Mouse (Mus musculus) midbrain, embryonic 13.5 days (tissue): ENCODE measurements at regions not wholly inside any gene's neighbourhood (a gene's known extent, or its start where the extent isn't known, plus 50 kb on each side); places are given as distances from the start of the nearest gene placed in this dataset.

Experiments used
- ATAC-seq: fragments of 200-750 bp; cut with Nextera tagmentation; 2 replicates; pipeline ENCODE4 v1.8.0; 2017; ENCODE audit warnings: mild to moderate bottlenecking, moderate TSS enrichment, moderate library complexity
- H3K27ac ChIP-seq: fragments of 300-500 bp; sonication (generic); 2 replicates; pipeline ENCODE4 v1.5.1; 2015; ENCODE audit warnings: inconsistent platforms, mild to moderate bottlenecking, moderate library complexity
- H3K27me3 ChIP-seq: fragments of 300-500 bp; sonication (generic); 2 replicates; pipeline ENCODE4 v1.6.1; 2015; ENCODE audit warnings: mild to moderate bottlenecking, inconsistent platforms
- H3K36me3 ChIP-seq: fragments of 300-500 bp; sonication (generic); 2 replicates; pipeline ENCODE4 v1.6.1; 2015; ENCODE audit warnings: mild to moderate bottlenecking, inconsistent platforms
- H3K4me1 ChIP-seq: fragments of 300-500 bp; sonication (generic); replicated peaks from 2 replicates; pipeline ENCODE4 v1.6.1; 2015; ENCODE audit warnings: inconsistent platforms
- H3K4me2 ChIP-seq: fragments of 300-500 bp; sonication (generic); replicated peaks from 2 replicates; pipeline ENCODE4 v1.6.1; 2015; ENCODE audit warnings: moderate library complexity, mild to moderate bottlenecking, inconsistent platforms
- H3K4me3 ChIP-seq: fragments of 300-500 bp; sonication (generic); replicated peaks from 2 replicates; pipeline ENCODE4 v1.5.1; 2015; ENCODE audit warnings: mild to moderate bottlenecking, inconsistent platforms
- H3K9ac ChIP-seq: fragments of 300-500 bp; sonication (generic); replicated peaks from 2 replicates; pipeline ENCODE4 v1.6.1; 2015; ENCODE audit warnings: mild to moderate bottlenecking, inconsistent platforms
- H3K9me3 ChIP-seq: fragments of 300-500 bp; sonication (generic); 2 replicates; pipeline ENCODE4 v1.6.1; 2016; ENCODE audit warnings: mild to moderate bottlenecking, inconsistent platforms
- WGBS: fragments of 180-500 bp; shearing (Covaris S2); methylation state at CpG from one replicate; pipeline ENCODE4 v1.1.7; 2015; 5-methylcytosine and 5-hydroxymethylcytosine counted together

GRCm38 (mm10) chr2:72813282-72813974 lies 166.8 kb downstream of the Sp3 start:
- H3K4me3 ChIP-seq, result no peak overlapping the region
- WGBS, result 58% methylated on average over 14 of the region's 14 CpGs

GRCm38 (mm10) chr2:72825251-72825650 lies 155.0 kb downstream of the Sp3 start:
- no peak overlapping the region for H3K27ac ChIP-seq
- no peak for ATAC-seq
- H3K4me2 ChIP-seq, result no peak overlapping the region
- H3K27me3 ChIP-seq, result peaks cover 6% of the 10 kb centered on the region; the same call in 1 of the 2 replicates
- no peaks in the 10 kb centered on the region for H3K9me3 ChIP-seq
- H3K9ac ChIP-seq, result no peak overlapping the region
- H3K4me1 ChIP-seq, result 0 out of 2 replicates have a peak, but pooled peaks cover 3% of the 10 kb centered on the region
- H3K4me3 ChIP-seq, result no peak overlapping the region
- 74% methylated on average over 4 of the region's 4 CpGs for WGBS
- H3K36me3 ChIP-seq, result no peaks in the 10 kb centered on the region

More at GRCm38 (mm10) chr2:72813282-72813974, 166.8 kb downstream of the Sp3 start:
- no peak overlapping the region for H3K9ac ChIP-seq
- peaks cover 13% of the 10 kb centered on the region for H3K4me1 ChIP-seq
- no peak for ATAC-seq
- H3K9me3 ChIP-seq, result no peaks in the 10 kb centered on the region
- H3K27me3 ChIP-seq, result peaks cover 12% of the 10 kb centered on the region; the same call in 1 of the 2 replicates
- no peaks in the 10 kb centered on the region for H3K36me3 ChIP-seq
- no peak overlapping the region for H3K4me2 ChIP-seq
- H3K27ac ChIP-seq, result no peak overlapping the region

GRCm38 (mm10) chr2:72829139-72829538 lies 151.1 kb downstream of the Sp3 start:
- WGBS, result 29% methylated on average over 1 of the region's 1 CpGs
- Histone ChIP-seq H3K4me1 (0 out of 2 replicates have a peak, but pooled peaks cover 3% of the 10 kb centered on the region), H3K27ac (no peak overlapping the region), H3K36me3 (no peaks in the 10 kb centered on the region), H3K9ac (no peak overlapping the region), H3K9me3 (no peaks in the 10 kb centered on the region), H3K4me2 (no peak overlapping the region), H3K4me3 (no peak overlapping the region), H3K27me3 (peaks cover 6% of the 10 kb centered on the region; the same call in 1 of the 2 replicates)
- ATAC-seq, result no peak

GRCm38 (mm10) chr2:72832770-72833169 lies 147.5 kb downstream of the Sp3 start:
- Histone ChIP-seq H3K27ac (no peak overlapping the region), H3K4me1 (no peaks in the 10 kb centered on the region), H3K36me3 (no peaks in the 10 kb centered on the region), H3K4me3 (no peak overlapping the region), H3K9ac (no peak overlapping the region), H3K4me2 (no peak overlapping the region), H3K9me3 (no peaks in the 10 kb centered on the region), H3K27me3 (peaks cover 2% of the 10 kb centered on the region; the same call in 1 of the 2 replicates)
- ATAC-seq, result no peak
- WGBS, result 80% methylated on average over 10 of the region's 10 CpGs

GRCm38 (mm10) chr2:72838085-72838727 lies 142.0 kb downstream of the Sp3 start:
- WGBS, result 59% methylated on average over 6 of the region's 6 CpGs
- H3K9me3 ChIP-seq, result no peaks in the 10 kb centered on the region

GRCm38 (mm10) chr2:72839673-72840072 lies 140.6 kb downstream of the Sp3 start:
- Histone ChIP-seq H3K9ac (no peak overlapping the region), H3K36me3 (no peaks in the 10 kb centered on the region), H3K4me1 (no peaks in the 10 kb centered on the region), H3K9me3 (no peaks in the 10 kb centered on the region), H3K4me3 (no peak overlapping the region), H3K27me3 (no peaks in the 10 kb centered on the region), H3K4me2 (no peak overlapping the region), H3K27ac (no peak overlapping the region)
- WGBS, result 90% methylated on average over 5 of the region's 5 CpGs
- no peak for ATAC-seq

More at GRCm38 (mm10) chr2:72838085-72838727, 142.0 kb downstream of the Sp3 start:
- ATAC-seq, result no peak
- H3K4me1 ChIP-seq, result no peaks in the 10 kb centered on the region
- no peaks in the 10 kb centered on the region for H3K27me3 ChIP-seq
- H3K36me3 ChIP-seq, result no peaks in the 10 kb centered on the region
- no peak overlapping the region for H3K4me2 ChIP-seq
- H3K4me3 ChIP-seq, result no peak overlapping the region
- no peak overlapping the region for H3K9ac ChIP-seq
- H3K27ac ChIP-seq, result no peak overlapping the region

GRCm38 (mm10) chr2:72841367-72841766 lies 138.9 kb downstream of the Sp3 start:
- Histone ChIP-seq H3K27ac (no peak overlapping the region), H3K9ac (no peak overlapping the region)
- 81% methylated on average over 5 of the region's 5 CpGs for WGBS

GRCm38 (mm10) chr2:72843610-72844009 lies 136.6 kb downstream of the Sp3 start:
- no peaks in the 10 kb centered on the region for H3K27me3 ChIP-seq
- no peak overlapping the region for H3K9ac ChIP-seq
- H3K4me3 ChIP-seq, result no peak overlapping the region
- no peak for ATAC-seq
- WGBS, result 91% methylated on average over 2 of the region's 2 CpGs
- no peaks in the 10 kb centered on the region for H3K9me3 ChIP-seq
- H3K4me1 ChIP-seq, result no peaks in the 10 kb centered on the region
- H3K36me3 ChIP-seq, result no peaks in the 10 kb centered on the region
- H3K27ac ChIP-seq, result no peak overlapping the region
- H3K4me2 ChIP-seq, result no peak overlapping the region

More at GRCm38 (mm10) chr2:72841367-72841766, 138.9 kb downstream of the Sp3 start:
- Histone ChIP-seq H3K4me2 (no peak overlapping the region), H3K9me3 (no peaks in the 10 kb centered on the region), H3K27me3 (no peaks in the 10 kb centered on the region), H3K36me3 (no peaks in the 10 kb centered on the region), H3K4me1 (no peaks in the 10 kb centered on the region), H3K4me3 (no peak overlapping the region)
- ATAC-seq, result no peak

- ATAC-seq, result no peak
- no peak overlapping the region for H3K4me3 ChIP-seq
Observed at GRCm38 (mm10) chr2:72849441-72850192, 130.6 kb downstream of the Sp3 start.

GRCm38 (mm10) chr2:72852509-72852908 lies 127.7 kb downstream of the Sp3 start:
- H3K27ac ChIP-seq, result no peak overlapping the region
- no peaks in the 10 kb centered on the region for H3K36me3 ChIP-seq
- no peak overlapping the region for H3K4me3 ChIP-seq
- no peak for ATAC-seq
- H3K4me1 ChIP-seq, result peaks cover 9% of the 10 kb centered on the region
- WGBS, result 80% methylated on average over 4 of the region's 4 CpGs
- no peak overlapping the region for H3K9ac ChIP-seq
- H3K27me3 ChIP-seq, result no peaks in the 10 kb centered on the region
- no peak overlapping the region for H3K4me2 ChIP-seq
- H3K9me3 ChIP-seq, result no peaks in the 10 kb centered on the region; the same call in 1 of the 2 replicates

More at GRCm38 (mm10) chr2:72849441-72850192, 130.6 kb downstream of the Sp3 start:
- H3K4me2 ChIP-seq, result no peak overlapping the region
- no peak overlapping the region for H3K9ac ChIP-seq
- H3K4me1 ChIP-seq, result peaks cover 5% of the 10 kb centered on the region
- H3K36me3 ChIP-seq, result no peaks in the 10 kb centered on the region
- no peaks in the 10 kb centered on the region; the same call in 1 of the 2 replicates for H3K9me3 ChIP-seq
- H3K27me3 ChIP-seq, result no peaks in the 10 kb centered on the region
- WGBS, result 45% methylated on average over 12 of the region's 12 CpGs
- no peak overlapping the region for H3K27ac ChIP-seq

GRCm38 (mm10) chr2:72855276-72855970 lies 124.8 kb downstream of the Sp3 start:
- no peak overlapping the region for H3K27ac ChIP-seq
- no peak overlapping the region for H3K4me2 ChIP-seq
- no peak overlapping the region for H3K4me3 ChIP-seq
- 0 out of 2 replicates have a peak, but pooled peaks cover 4% of the 10 kb centered on the region for H3K4me1 ChIP-seq
- H3K9ac ChIP-seq, result no peak overlapping the region
- ATAC-seq, result no peak
- no peaks in the 10 kb centered on the region; the same call in 1 of the 2 replicates for H3K9me3 ChIP-seq
- 86% methylated on average over 11 of the region's 11 CpGs for WGBS
- no peaks in the 10 kb centered on the region for H3K36me3 ChIP-seq
- H3K27me3 ChIP-seq, result no peaks in the 10 kb centered on the region
